Mouse (Mus musculus) liver, adult 2 months (tissue): Measurements from ENCODE around the gene Il13ra1.

Source experiments
- CTCF ChIP-seq: fragments of 200-500 bp; IDR thresholded peaks from 2 replicates; pipeline ENCODE4 v1.5.1; 2011; ENCODE audit warnings: low read depth, low read length, control low read depth
- POLR2A ChIP-seq: fragments of 200-500 bp; IDR thresholded peaks from 2 replicates; pipeline ENCODE4 v1.6.1; 2011; ENCODE audit warnings: low read length, control low read depth; ENCODE audit not compliant: insufficient read depth; ENCODE audit errors: extremely low read depth

- TF ChIP-seq CTCF = no peak
- TF ChIP-seq POLR2A = no peak
Measured at GRCm38 (mm10) chrX:36108601-36109000, 3.3 kb upstream of the Il13ra1 start.
